Mouse (Mus musculus): ENCODE results near the gene Amot.

Amot gene

DNA sequence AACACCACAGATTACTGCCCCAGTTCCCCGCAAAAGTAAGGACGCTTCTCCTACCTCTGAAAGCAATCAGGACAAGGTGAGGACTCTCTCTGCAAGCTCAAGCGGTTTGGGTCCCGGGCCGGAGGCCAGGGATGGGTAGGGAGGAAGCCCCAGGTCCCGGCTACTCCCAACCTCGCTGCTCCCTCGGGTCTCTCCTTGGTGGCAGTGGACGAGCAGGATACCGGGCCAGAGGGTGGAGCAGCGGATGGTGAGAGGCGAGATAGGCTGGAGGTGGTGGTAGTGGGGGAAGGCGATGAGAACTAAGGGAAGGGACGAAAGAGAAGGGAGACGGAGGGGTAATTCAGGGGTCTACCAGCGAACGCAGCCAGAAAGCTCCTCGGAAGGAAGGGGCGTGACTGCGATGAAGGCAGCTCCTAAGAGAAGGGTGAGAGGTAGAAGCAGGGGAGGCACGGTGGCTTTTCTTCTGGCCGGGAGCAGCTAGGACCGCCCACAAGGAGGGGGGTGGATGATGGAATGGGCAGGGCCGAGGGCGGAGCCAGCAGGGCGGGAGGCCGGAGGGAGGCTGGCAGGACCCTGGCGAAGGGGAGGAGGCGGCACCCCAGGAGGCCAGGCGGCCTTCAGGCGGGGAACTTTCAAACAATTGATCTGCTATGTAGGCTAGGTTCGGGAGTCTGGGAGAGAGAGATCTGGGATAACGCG is at the start of gene Amot:
Amot (minus strand) TSS at position 465 of the 699 bp plus-strand sequence.
- peak; percentile 75 for DNase-seq (ENCODE audit: low spot score)

DNA sequence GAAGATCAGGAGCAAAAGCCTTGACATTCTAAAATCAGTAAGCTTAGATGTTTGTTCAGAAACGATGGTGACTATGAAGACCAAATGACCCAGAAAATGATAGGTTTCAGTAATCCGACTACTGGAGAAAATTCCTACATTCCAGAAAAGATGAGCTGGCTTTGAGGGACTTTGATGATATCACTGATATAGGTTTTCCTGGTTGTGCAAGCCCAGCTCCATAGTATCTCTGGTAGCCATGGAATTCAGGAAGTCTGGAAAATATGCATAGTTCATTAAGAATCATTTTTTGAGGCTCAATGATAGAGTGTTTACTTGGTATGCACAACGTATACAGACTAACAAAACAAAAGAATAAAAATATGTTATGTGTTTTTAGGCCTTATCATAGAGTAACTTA is 40.1 kb upstream of the Amot start:
- no peak for DNase-seq (ENCODE audit: low spot score)

DNA sequence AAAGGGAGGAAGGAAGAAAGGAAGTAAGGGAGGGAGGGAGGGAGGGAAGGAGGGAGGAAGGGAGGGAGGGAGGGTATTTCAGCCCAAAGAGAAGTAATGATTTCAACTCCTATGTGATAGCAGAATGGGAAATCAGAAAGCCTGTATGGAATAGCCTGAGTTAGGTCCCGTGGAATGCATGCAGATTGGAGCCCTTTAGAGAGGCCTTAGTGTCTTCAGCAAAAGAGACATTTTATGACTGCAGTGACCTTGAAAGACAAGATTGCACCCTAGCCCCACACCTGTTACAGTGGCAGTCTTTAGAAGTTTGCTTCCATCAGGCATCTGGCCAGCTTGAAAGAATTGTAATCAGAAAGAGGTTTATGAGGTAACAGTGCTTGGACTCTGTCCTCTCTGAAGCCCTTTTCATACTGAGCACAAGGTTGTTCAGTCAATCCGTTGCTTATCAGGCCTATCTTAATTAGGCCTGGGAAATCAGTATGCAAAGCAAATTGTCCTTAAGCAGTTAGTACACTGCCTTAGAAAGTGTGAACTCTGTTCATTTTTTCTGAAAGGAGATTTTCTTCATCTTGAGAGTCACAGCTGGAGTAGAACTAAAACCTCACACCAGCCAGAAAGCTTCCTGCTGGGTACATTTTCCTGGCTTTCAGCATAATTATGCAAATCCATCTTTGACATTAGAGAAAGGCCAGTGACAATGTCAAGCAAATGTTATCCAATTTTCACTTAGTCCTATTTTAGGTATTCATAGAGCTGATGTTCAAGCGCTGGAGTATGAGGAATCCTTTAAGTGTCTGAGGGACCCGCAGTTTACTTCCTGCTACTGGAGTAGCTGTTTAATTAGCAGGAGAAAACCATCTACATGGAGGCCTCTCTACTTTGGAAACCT is 38.9 kb upstream of the Amot start:
- DNase-seq (ENCODE audit: low spot score) = no peak

DNA sequence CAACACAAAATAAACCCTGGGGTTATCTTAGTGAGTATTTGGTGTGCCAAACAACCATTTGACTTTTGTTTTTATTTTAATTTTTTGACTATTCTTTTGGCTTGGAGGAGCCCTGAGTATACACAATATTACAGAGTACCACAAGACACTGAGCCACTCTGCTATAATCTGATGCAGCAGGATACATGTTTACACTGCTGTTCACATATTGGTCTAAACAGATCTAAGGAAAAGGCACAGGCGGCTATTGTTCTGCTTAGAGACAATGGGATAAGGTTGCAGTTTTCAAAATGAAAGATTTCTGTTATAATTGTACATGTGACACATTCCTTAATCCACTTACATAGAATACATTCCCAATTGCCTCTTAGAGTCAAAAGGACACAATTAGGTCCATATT is 36.1 kb upstream of the Amot start:
- no peak for DNase-seq (ENCODE audit: low spot score)

DNA sequence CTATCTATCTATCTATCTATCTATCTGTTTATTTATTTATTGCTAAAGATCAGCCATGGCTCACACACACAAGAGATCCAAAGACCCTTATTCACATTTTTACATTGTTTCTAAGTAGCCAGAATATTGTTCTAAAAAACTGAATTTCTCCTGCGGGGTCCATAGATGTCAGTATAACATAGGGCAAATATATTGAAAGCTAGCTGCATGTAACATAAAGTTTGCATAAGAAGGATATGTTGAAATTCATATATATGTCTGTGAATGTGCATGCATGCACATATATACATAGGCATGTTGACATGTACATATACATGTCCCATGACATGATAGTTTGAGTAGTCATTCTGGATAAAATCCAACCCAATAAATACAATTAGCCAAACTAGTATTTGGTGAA is 35.3 kb upstream of the Amot start:
- DNase-seq (ENCODE audit: low spot score) = no peak

DNA sequence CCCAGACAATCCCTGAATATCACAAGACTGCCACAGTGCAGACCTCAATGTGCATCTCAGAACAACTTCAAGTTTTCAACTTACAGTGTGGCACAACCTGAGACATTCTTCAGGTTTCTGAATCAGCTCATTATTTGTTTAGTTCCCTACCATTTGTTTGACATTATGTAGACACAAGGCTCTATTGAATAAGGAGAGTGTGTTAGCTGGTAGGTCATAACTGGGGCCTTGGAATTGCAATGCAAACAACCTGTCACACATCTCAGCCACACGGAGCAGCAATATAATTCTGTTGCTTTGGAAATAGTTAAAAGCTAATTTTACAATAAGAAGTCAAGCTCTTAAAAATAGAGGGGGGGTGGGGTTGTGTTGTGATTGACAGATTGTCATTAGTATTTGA is 24.6 kb upstream of the Amot start:
- DNase-seq (ENCODE audit: low spot score) = no peak

DNA sequence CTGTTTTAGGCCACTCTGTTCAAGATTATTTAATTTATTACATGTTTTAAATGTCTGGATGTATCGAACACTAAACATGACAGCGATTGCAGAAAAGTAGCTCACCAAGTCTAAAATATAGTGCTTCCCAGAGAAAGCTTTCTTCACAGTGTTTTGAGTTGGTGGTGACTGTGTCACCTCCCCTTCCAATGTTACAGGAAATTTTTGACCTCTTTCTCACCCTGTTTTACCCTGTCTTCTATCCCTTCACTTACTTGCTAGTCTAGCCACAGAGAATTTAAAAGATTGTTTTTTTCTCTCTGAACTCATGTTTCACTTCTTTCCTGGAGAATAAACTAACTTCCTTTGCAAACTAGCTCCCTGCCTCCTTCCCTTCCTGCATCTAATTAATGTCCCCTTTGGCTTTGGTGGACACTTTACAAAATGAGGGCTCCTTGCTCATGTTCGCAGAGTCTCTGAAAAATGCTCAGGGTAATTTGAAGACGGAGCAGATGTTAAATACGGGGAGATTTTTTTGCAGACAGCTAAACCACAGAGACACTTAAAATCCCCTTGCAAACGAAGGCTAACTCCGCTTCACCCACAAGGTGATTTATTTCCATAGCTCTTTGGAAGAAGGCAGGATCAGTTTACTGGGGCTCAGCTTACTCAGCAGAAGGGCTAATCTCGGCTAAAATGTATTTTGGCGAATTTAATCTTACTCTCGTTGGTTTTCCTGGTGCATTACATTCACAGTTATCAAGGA is 11.5 kb upstream of the Amot start:
- no peak for DNase-seq (ENCODE audit: low spot score)

DNA sequence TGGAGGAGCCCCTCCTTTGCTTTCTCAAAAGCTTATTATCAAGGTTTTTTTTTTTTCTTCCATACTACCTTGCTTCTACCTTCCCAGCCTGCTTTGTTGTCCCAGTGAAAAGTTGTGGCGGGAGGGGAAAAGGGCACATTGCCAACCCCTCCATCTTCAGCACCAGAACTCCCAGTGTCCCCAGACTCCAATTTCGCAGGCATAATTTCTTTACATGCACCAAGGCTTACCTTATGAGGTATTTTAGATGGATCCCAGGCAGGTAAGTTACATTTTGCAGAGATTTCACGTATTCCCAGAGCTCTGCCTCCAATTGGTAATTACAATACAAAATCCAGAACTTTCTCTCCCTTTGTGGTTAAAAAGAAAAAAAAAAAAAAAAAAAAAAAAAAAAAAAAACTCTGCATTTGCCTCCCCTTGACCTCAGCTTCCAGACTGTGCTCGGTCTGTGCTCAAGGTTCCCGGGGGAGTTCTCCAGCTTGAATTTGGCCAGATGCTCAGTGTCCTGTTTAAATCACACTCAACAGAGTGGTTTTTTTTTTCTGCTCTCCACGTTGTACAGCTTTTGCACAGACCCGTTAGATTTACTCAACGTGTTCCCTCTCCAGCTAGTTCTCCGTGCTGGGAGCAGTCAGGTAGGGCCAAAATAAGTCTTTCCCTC is 10.6 kb upstream of the Amot start:
- no peak for DNase-seq (ENCODE audit: low spot score)

DNA sequence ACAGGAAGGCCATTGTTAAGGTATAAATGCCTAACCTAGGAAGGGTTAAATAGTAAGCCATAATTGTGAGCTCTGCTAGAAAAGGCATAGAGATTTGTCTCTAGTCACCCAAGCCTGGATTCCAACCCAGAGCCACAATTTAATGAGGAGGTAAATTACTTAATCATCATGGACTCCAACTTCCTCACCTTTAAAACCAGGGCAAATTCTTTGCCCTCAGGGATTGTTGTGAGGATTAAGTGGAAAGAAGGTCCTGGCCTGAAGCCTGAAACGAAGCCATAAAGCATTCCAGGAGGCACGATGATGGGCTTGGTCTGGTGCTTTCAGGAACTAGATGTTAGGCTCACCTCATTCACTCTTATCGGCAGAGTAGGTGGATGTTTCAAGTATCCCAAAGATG is 5.7 kb upstream of the Amot start:
- DNase-seq (ENCODE audit: low spot score) = no peak

DNA sequence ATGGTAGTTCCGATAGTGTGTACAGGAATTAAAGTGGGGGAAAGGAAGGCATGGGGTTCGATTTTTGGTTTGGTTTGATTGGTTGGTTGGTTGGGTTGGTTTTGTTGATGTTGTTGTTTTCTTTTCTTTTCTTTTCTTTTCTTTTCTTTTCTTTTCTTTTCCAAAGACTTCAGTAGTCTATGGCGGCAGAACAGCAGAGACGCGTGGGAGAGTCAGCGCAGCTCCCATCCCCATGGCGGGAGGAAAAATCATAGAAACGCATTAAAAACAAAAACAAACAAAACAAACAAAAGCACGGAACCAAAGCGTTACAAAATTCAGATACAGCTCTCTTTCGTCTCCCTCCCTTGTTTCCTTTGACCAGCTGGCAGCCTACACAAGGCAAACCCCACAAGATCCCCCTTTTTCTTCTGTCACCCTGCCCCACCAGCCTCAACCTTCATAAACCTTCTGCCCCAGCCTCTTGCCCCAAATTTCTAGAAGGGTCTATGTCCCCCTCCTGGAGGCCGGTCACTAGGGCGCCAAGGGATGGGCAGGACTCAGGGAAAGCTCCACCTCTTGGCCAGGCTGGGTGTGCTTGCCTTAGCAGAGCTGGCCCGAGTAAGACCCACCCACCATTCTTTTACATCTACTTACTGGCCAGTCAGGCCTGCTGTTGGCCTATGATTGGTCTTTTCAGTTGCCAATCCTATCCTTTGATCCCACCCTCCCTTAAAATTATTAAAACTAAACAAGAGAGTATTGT is 648 bp upstream of the Amot start:
- peak; percentile 34 for DNase-seq (ENCODE audit: low spot score)

DNA sequence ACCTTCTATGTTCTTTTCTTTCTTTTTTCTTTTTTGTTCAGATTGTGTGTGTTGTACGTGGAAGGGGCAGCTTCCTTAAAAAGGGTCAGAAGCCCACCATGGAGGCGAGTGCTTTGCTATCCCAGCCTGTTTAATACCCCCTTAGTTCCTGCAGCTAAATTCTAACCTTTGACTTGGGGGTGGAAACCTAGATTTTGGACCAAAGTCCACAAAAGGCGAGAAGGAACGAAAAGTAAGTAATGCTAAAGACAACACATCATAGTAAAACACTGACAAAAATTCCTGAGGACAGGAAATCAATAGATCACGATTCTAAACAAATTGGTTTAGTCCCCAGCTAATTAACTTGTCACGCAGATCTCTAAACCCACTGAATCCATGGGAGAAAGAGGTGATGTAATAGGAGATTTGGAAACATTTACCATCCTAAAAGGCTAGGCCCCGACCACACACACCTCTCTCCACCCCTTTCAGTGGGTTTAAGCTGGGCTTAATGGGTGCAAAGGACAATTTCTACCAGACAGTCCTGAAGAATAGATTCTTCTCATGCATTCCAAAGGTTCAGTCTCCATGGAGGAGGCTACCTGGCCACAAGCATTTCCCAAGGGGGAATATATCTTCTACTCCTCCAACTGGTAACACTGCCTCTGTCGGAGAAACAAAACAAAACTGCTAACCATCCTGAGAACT is 3.2 kb downstream of the Amot start:
- DNase-seq (ENCODE audit: low spot score) = no peak

DNA sequence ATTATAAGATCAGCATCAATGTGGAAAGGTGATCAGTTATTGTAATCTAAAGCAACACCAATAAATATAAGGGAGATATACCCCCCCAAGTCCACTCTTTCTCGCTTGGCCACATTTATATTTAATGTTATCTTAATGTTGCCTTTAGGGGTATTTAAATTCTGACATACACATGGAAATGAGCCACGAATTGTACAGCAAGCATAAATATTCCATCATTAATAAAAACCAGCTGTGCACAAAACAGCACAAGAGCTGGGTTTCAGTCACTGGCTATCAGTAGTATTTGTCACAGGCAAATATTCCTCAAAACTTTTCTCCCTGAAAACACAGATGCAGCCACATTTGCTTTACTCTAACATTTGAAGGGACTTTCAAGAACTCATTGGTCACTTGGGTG is 5.9 kb downstream of the Amot start:
- DNase-seq (ENCODE audit: low spot score) = no peak

DNA sequence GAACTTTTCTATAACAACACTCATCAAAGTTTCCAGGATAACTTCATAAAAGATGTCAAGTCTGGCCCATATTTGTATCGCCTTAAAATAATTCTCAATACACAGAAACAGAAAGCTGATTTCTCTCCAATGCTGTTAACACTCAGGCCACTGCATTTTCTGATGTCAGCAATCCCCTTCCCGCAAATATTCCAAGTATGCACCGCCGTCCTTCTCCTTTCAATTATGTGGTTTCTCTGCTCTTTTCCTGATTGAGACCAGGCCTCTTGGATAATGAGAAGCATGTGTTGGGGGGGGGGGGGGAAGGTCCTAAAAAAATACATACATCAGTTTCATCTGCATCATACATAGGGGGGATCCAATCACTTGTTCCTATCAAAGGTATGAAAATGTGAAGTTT is 6.3 kb downstream of the Amot start:
- DNase-seq (ENCODE audit: low spot score) = no peak

DNA sequence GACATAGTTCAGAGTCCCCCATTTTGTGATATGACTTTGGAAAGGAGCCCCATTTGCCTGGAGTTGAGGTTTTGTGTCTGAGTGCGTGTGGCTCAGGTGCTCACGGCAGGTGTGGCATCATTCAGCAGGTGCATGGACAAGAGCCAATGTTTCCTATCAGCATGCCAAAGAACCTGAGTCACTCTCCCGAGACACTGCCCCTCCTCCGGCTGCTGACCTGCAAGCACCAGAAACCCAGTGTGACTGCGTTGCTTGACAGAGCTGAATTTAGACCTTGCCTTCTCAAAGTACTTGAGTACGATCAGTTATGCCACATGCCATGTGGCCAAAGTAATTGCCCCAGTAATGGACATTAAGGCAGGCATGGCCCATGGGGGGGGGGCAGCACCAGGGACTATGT is 7.5 kb downstream of the Amot start:
- no peak for DNase-seq (ENCODE audit: low spot score)

DNA sequence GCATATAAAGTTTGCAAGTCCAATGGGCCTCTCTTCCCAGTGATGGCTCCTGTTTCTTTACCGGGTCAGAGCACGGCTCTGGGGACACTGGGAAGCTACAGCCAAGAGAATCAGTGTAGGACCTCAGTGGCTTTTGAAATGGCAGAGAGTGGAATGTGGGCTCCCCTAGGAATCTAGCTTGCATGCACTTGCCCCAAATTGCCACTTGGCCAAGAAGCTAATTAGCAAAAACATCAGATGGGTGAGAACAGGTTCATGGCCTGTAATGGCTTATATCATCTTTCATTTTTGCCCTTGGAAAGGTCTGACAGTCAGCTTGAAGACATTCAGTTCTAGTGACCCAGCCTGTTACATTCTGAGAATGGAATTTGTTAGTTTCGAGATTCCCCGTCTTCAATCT is 9.6 kb downstream of the Amot start:
- no peak for DNase-seq (ENCODE audit: low spot score)

DNA sequence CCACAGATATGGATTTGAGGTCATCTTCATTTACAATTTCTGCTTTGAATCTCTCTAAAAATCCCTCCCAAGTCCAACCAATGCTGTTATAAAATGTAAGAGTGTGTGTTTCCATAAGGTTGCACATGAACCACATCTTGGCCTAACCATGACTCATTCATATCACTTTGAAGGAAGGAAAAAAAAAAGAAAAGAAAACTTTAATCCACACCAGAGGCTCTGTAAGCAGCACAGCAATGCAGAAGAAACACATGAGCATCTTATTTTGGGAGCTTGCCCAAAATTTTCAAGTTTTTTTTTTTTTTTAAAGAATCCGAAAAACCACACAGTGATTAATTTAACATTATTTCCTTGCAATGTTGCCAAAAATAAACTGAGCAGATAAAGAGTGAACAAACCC is 14.2 kb downstream of the Amot start:
- DNase-seq (ENCODE audit: low spot score) = no peak

DNA sequence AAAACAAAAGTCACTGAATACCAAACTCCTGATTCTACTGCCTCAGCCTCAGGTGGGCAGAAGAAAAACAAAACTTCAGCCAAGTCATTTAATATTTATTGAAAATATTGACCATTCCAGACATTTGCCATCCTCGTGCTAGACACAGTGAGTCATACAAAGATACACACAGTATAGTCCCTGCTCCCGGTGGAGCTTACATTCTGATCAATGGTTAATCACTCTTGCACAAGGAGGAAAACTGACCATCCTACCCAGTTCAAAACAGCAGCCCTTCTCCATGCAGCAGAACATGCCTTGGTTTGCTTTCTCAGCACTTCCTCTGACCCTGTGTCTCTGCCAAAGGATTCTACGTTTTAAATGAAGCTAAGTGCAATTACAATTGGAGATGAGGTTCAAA is 14.6 kb downstream of the Amot start:
- no peak for DNase-seq (ENCODE audit: low spot score)

DNA sequence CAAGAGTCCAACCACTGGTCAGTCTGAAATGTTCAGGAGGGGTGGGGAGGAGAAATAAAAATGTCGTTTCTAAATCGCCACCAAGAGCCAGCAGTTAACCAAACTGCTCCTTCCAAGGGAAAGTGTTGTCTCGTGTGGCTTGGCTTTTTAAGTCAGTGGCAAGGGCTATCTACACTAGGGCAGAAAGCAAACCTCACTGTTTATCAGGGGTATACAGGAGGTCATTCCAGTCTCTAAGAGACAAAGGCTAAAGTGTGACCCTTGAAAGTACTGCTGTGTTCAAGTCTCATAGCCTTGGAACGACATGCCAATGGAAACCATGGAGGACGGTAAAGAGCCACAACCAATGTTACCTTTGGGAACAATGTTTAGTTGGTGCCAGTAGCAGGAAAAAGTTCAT is 15.0 kb downstream of the Amot start:
- DNase-seq (ENCODE audit: low spot score) = no peak

DNA sequence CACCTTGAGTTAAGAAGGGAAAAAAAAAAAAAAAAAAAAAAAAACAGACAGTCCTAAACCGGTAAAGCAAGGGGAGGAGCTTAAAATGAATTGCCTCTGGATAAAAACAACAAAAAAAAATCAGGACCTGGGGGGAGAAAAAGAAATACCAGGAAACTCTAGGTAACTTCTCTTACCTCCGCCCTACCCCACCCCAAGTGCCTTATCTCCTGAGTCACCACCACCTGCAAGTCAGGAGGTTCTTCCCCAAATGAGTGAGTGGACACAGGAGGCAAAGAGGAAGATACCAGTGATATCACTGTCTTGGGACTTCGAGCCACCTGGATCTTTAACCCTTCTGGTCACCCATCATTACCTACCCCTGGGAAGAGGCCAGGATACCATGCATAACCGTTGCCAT is 19.5 kb downstream of the Amot start:
- DNase-seq (ENCODE audit: low spot score) = no peak

DNA sequence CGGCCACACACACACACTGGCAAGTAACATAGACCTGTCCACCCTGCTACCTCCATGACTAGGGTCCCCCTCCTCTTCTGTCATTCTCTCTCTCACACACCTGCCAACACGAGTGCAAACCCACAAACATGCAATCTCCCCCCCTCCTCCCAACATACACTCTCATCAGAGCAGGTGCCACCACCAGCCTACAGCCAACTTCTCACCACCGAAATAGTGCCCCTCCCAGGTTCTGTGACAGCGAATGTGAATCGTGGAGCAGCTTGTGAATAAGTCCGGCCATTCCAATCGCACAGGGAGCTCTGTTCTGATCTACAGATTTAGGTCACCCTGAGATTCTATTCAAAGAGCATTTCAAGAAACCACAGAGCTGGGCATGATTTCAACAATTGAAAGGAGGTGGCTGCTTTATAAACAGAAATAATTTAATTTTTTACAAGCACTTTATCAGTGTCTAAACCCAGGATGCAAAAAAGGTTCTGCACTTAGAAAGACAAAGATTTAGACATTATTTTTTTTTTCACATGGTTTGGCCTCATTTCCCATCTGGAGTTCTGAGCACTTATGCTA is 21.4 kb downstream of the Amot start:
- DNase-seq (ENCODE audit: low spot score) = no peak

DNA sequence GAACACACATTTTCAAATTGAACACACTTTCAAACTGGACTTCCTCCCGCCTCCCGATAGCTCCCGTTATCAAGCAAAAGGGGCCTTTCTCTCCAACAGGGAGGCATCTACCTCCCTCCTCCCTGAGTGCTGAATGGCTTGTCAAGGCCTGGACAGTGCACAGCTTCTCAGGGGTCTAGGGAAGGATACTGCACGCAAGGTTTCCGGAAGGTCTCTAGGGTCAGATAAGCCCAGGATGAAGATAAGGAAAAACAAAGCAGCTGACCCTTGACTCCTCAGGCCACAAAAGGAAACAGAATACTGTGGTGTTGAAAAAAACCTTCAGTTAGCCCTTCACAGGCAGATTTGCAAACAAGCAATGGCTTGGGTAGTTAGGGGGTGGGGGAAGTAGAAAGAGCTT is 22.6 kb downstream of the Amot start:
- no peak for DNase-seq (ENCODE audit: low spot score)

Data from ovary, postnatal 14 days (tissue).